Mouse (Mus musculus): Measurements from ENCODE around the gene Ptpn3. TPM values are rescaled to one million over a fixed set of nuclear protein-coding genes. Genes with fewer than 3 reads are reported as not detected.
"Not testable (repeated sequence)": the region's sequence is repeated elsewhere in the genome, so short reads cannot be mapped to it uniquely, and the experiment has no call there.

Gene Ptpn3
- polyA plus RNA-seq, 1 experiment = 4.0 TPM

DNA sequence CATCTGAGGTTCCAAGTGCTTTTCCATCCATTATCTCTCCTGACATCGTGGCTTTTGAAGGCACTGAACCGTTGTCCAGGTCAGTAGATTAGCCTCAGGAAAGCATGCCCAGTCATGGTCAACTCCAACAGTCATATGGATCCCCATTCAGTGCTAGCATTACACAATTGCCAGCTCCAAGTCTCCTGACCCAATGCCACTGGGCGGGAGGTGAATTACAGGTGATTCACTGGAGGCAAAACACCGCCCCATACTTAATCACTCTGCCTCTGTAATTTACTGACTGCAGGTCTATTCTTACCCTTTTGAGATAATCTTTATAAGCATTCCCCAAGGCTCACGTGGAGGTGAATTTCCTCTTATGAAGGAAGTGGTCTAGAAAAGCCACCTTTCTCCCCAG lies 19.5 kb downstream of the Ptpn3 start:
- Histone ChIP-seq H3K4me3 (ENCODE audit: insufficient read depth, low read length) (no peak overlapping the region), H3K4me1 (ENCODE audit: control insufficient read depth, insufficient read depth, low read length) (no peaks in the 10 kb centered on the region; the same call in 1 of the 2 replicates), H3K27ac (ENCODE audit: insufficient read depth, low read length) (no peak overlapping the region)
- TF ChIP-seq CTCF (IDR thresholded peaks at IDR 0.05; ENCODE audit: borderline replicate concordance, insufficient read depth, low read length) = no peak

DNA sequence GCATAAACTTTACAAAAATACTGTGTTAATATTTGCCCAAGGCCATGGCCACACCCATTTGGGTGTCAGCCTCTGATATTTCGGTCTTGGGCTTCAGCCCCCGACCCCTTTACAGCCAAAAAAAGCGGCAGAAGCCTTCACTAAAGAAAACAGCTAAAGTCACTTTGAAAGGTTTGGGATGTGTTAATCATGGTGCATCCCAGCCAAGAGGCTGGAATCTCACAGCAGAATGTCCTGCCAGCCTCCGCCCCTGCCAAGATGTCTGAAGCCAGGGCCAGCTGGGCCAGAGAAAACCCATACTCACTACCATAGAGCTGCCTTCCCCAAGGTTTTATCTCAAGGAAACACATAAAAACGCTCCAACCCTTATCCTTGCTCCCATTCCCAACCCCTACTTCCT lies 20.7 kb downstream of the Ptpn3 start:
- H3K27ac ChIP-seq (ENCODE audit: insufficient read depth, low read length) = no peak overlapping the region
- H3K4me3 ChIP-seq (ENCODE audit: insufficient read depth, low read length) = no peak overlapping the region
- TF ChIP-seq POLR2A (IDR thresholded peaks at IDR 0.05; ENCODE audit: low read depth, low read length) (no peak), CTCF (IDR thresholded peaks at IDR 0.05; ENCODE audit: borderline replicate concordance, insufficient read depth, low read length) (no peak)
- no peaks in the 10 kb centered on the region; the same call in 1 of the 2 replicates for H3K4me1 ChIP-seq (ENCODE audit: control insufficient read depth, insufficient read depth, low read length)

DNA sequence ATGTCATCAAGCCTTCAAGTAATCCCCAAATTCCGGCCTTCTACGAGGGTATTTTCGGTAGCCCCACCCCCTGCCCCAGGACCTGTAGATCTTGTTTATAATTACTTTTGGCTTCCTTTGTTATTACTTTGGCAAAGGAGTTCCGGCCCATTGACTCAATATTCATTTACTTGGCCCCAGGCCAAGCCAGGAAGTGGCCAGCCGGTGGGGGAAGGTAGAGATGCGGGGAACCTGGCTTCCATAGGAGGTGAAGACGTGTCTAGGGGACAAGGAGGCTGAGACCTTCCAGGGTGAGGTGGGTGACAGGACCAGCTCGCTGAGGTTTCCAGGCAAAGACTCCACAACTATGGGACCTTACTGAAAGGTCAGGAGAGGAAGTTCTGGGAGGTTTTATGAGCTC lies 22.4 kb downstream of the Ptpn3 start:
- TF ChIP-seq CTCF (IDR thresholded peaks at IDR 0.05; ENCODE audit: borderline replicate concordance, insufficient read depth, low read length) (no peak), POLR2A (IDR thresholded peaks at IDR 0.05; ENCODE audit: low read depth, low read length) (no peak)
- no peaks in the 10 kb centered on the region; the same call in 1 of the 2 replicates for H3K4me1 ChIP-seq (ENCODE audit: control insufficient read depth, insufficient read depth, low read length)
- H3K4me3 ChIP-seq (ENCODE audit: insufficient read depth, low read length) = no peak overlapping the region
- H3K27ac ChIP-seq (ENCODE audit: insufficient read depth, low read length) = no peak overlapping the region

DNA sequence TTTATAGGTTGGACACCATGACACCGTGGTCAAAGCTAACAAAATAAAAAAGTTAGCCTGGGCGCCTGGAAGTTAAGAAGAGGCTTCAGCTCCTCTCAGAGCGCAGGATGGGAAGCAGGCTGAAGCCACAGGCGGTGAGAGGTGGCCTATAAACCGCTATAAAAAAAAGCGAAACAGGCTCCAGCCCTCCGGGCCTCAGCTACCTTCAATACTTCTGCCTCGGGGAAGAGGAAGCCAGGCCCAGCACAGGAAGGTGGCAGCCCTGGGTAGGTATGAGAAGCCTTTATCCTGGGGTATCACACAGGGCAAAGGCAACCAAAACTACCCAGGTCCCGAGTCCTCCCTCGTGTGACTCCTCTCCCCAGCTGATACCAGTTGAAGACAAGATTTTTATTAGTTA lies 22.8 kb downstream of the Ptpn3 start:
- H3K4me3 ChIP-seq (ENCODE audit: insufficient read depth, low read length) = no peak overlapping the region

DNA sequence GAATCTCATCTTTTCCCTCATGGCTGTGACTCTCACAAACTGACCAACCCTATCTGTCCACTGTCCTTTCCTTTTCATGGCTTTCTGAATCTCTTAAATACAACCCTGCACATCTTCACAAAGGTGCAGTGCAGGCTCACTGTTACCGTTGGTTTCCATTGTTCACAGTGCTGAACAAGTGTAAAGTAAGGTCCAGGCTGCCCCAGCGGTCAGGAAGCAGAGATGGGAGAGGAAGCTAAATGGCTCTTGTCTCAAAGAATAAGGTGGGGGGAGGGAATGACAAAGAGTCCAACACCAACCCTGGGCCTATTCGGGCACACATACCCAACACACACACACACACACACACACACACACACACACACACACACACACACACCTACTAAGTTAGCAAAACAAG lies 24.0 kb downstream of the Ptpn3 start:
- no peaks in the 10 kb centered on the region; the same call in 1 of the 2 replicates for H3K4me1 ChIP-seq (ENCODE audit: control insufficient read depth, insufficient read depth, low read length)
- TF ChIP-seq POLR2A (IDR thresholded peaks at IDR 0.05; ENCODE audit: low read depth, low read length) = no peak
- no peak for TF ChIP-seq CTCF (IDR thresholded peaks at IDR 0.05; ENCODE audit: borderline replicate concordance, insufficient read depth, low read length)
- no peak overlapping the region for H3K4me3 ChIP-seq (ENCODE audit: insufficient read depth, low read length)
- no peak overlapping the region for H3K27ac ChIP-seq (ENCODE audit: insufficient read depth, low read length)

More for the DNA sequence above, 22.8 kb downstream of the Ptpn3 start:
- no peak overlapping the region for H3K27ac ChIP-seq (ENCODE audit: insufficient read depth, low read length)
- H3K4me1 ChIP-seq (ENCODE audit: control insufficient read depth, insufficient read depth, low read length) = no peaks in the 10 kb centered on the region; the same call in 1 of the 2 replicates
- TF ChIP-seq POLR2A (IDR thresholded peaks at IDR 0.05; ENCODE audit: low read depth, low read length) (no peak), CTCF (IDR thresholded peaks at IDR 0.05; ENCODE audit: borderline replicate concordance, insufficient read depth, low read length) (no peak)

DNA sequence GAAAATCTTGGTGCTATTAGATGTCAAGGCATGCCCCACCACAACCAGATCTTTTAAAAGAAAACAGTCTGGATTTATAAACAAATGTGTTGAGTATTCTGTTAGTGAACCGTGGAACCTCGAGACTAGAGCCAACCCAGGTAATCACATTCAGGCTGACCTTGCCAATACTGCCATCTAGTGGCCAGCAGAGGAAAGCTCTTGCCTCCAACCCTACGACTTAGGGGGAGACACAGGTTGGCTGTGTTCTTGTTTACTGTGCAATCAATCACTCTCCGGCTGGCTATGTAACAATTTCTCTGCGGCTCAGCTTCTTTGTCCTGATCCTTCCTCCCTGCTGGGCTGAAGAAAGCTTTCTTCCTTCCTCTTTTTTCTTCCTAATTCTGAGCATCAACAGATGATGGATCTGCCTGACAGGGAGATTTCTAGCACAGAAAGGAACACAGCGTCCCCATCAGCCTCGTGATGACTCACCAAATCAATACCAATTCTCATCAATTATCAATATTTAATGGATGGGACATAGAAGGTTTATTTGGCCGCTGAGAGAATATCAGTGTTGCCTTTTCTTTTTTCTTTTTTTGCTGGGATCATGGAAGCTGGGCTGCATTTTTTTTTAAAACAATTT lies 26.4 kb downstream of the Ptpn3 start:
- H3K4me3 ChIP-seq (ENCODE audit: insufficient read depth, low read length) = no peak overlapping the region
- H3K27ac ChIP-seq (ENCODE audit: insufficient read depth, low read length) = no peak overlapping the region
- no peaks in the 10 kb centered on the region; the same call in 1 of the 2 replicates for H3K4me1 ChIP-seq (ENCODE audit: control insufficient read depth, insufficient read depth, low read length)
- no peak for TF ChIP-seq POLR2A (IDR thresholded peaks at IDR 0.05; ENCODE audit: low read depth, low read length)
- TF ChIP-seq CTCF (IDR thresholded peaks at IDR 0.05; ENCODE audit: borderline replicate concordance, insufficient read depth, low read length) = peak; percentile 92

DNA sequence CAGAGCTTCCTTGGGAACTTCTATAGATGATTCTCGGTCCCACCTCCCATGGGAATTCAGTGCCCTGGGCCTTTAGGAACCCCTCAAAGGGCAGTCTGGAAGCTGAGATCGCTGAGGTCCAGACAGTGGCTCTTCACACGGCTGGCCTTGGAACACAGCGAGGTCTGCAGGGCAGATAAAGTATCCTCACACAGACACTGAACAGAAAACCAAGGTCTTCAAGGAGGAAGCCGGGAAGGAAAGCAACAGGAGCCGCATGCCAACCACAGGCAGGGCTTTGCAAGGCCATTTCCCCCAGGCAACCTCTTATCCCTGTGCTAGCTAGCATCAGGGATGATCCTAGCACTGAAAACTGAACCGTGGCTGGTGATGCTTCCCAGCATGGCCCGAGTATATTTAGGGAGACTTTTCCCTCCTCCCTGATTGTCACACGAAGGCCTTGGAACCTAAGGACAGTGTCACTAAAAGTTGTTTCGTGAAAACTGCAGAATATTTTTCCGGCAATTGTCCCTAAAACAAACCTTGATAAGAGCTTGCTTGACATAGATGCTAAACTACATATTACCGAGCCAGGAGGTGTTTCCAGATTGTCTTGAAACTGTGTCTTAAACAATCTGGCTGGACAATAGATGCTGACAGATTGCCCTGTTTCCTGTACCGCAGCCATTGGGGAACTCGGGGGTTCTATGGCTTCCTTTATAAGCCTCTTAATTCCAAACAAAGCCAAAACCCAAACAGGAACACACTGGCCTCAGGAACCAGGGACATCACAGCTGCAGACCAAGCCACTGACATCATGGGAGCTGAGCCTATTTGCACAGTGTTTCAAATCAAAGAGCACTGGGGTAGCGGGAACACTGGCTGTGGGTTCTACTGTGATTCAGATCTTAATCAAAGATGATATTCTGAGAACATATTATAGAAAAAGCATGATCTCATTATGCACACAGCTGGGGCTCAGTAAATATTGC lies 27.8 kb downstream of the Ptpn3 start:
- no peak for TF ChIP-seq POLR2A (IDR thresholded peaks at IDR 0.05; ENCODE audit: low read depth, low read length)
- no peak for TF ChIP-seq CTCF (IDR thresholded peaks at IDR 0.05; ENCODE audit: borderline replicate concordance, insufficient read depth, low read length)
- Histone ChIP-seq H3K4me3 (ENCODE audit: insufficient read depth, low read length) (no peak overlapping the region), H3K27ac (ENCODE audit: insufficient read depth, low read length) (no peak overlapping the region), H3K4me1 (ENCODE audit: control insufficient read depth, insufficient read depth, low read length) (no peaks in the 10 kb centered on the region; the same call in 1 of the 2 replicates)

DNA sequence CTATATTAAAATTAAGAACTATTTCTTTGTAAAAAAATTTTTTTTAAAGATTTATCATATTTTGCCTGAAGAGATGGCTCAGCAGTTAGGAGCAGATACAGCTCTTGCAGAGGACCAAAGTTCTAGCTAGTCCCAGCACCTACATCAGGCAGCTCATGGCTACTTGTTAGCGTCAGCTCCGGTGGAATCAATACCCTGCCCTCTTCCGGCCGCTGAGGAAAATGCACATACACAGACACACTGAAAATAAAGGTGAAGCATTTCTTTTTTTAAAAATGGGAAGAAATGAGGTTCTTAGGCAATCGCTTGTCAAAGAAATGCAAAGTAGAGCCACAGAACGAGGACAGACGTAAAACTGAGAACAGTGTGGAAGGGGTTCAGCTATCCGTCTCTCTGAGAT lies 30.6 kb downstream of the Ptpn3 start:
- TF ChIP-seq CTCF (IDR thresholded peaks at IDR 0.05; ENCODE audit: borderline replicate concordance, insufficient read depth, low read length) = no peak
- no peak for TF ChIP-seq POLR2A (IDR thresholded peaks at IDR 0.05; ENCODE audit: low read depth, low read length)
- Histone ChIP-seq H3K27ac (ENCODE audit: insufficient read depth, low read length) (no peak overlapping the region), H3K4me3 (ENCODE audit: insufficient read depth, low read length) (no peak overlapping the region), H3K4me1 (ENCODE audit: control insufficient read depth, insufficient read depth, low read length) (no peaks in the 10 kb centered on the region)

DNA sequence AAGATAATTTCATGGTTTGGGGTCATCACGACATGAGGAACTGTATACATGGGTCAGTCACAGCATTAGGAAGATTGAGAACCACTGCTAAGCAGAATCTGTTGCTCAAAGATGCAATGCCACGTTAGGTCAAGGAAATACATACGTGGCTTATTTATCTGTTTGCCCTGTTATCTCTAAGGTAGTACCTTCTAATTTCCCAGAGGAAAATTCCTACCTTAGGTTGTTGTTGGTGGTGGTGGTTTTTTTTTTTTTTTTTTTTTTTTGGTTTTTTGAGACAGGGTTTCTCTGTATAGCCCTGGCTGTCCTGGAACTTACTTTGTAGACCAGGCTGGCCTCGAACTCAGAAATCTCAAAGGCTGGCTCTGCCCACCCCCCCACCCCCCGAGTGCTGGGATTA lies 31.1 kb downstream of the Ptpn3 start:
- H3K4me1 ChIP-seq (ENCODE audit: control insufficient read depth, insufficient read depth, low read length); H3K27ac ChIP-seq (ENCODE audit: insufficient read depth, low read length); H3K4me3 ChIP-seq (ENCODE audit: insufficient read depth, low read length): not testable (repeated sequence)

DNA sequence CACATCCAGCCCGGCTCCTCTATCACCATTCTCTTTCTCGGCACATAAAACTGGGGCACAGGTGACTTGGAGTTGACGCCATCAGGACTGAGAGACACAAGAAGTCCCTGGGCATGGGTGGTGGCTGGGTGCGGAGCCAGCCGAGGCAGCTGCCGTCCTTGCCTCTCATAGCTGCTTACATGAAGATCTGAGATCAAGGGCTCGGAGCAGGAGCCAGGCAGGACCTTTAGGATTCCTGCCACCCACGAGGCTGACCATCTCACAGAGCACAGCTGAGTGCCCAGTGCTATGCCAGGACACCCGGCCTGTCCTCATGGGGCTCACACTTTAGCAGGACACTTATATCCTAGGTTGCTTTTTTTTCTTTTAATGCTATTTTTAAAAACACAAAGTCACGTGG lies 32.3 kb downstream of the Ptpn3 start:
- Histone ChIP-seq H3K4me1 (ENCODE audit: control insufficient read depth, insufficient read depth, low read length) (no peaks in the 10 kb centered on the region), H3K4me3 (ENCODE audit: insufficient read depth, low read length) (no peak overlapping the region), H3K27ac (ENCODE audit: insufficient read depth, low read length) (no peak overlapping the region)
- TF ChIP-seq POLR2A (IDR thresholded peaks at IDR 0.05; ENCODE audit: low read depth, low read length) (no peak), CTCF (IDR thresholded peaks at IDR 0.05; ENCODE audit: borderline replicate concordance, insufficient read depth, low read length) (no peak)

Data from embryonic fibroblast, embryonic 13.5 days (primary cell).